Comparison of ENCODE assay signal across 30 mouse cellular contexts in the genomic region with DNA sequence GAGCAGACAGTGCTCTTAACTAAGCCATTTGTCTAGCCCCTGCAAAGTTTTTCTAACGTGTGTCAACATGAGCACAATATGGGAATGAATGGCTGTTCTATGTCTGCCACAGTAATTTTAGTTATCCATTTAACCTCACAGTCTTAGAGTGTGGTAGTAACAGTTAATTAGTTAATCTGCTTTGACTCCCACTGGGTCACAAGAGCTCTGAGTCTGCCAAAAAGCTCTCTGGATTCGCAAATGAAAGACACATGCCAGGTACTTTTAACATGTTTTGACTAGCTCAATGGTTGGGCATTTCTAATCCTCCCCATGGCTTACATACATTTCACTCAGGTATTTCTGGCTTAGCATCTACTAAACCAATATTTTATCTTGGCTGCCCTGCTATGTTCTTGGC.
A peak's percentile ranks its signal among the peaks of the same experiment; 100 is the strongest.
DNase-seq lines count a peak whose midpoint lies in the region; ATAC-seq lines count a peak whose summit lies in the region.
"Had no signal": no experiment of that assay in that cellular context is flagged by ENCODE, and none has a peak within 500 bp of the region (broad histone marks: within the 10 kb centered on the region; RNA-seq: fewer than 3 reads in every experiment).

No protein-coding gene starts in this region.

- H3K9me3 ChIP-seq in embryonic facial prominence, embryonic 11.5 days (replicated peaks; ENCODE audit: control insufficient read depth, low read length), result no peaks in the 10 kb centered on the region
- no peaks in the 10 kb centered on the region for H3K9me3 ChIP-seq in embryonic facial prominence, embryonic 10.5 days
- H3K9me3 ChIP-seq in kidney, embryonic 15.5 days (replicated peaks), result no peaks in the 10 kb centered on the region
- H3K9me3 ChIP-seq: embryonic facial prominence, embryonic 12.5 days; forebrain, embryonic 12.5 days; heart, embryonic 12.5 days; heart, embryonic 15.5 days had no signal

- H3K4me3 ChIP-seq in embryonic facial prominence, embryonic 11.5 days (ENCODE audit: low read depth, low read length), result no peak overlapping the region
- H3K4me3 ChIP-seq in embryonic facial prominence, embryonic 10.5 days, result no peak overlapping the region
- no peak overlapping the region for H3K4me3 ChIP-seq in kidney, embryonic 15.5 days (replicated peaks)
- H3K4me3 ChIP-seq: embryonic facial prominence, embryonic 12.5 days; forebrain, embryonic 12.5 days; gastrocnemius, adult 2 months; heart, embryonic 12.5 days; heart, embryonic 15.5 days had no signal

- H3K36me3 ChIP-seq in embryonic facial prominence, embryonic 11.5 days (replicated peaks; ENCODE audit: control insufficient read depth, insufficient read depth, low read depth, low read length), result no peaks in the 10 kb centered on the region
- no peaks in the 10 kb centered on the region for H3K36me3 ChIP-seq in embryonic facial prominence, embryonic 10.5 days (replicated peaks)
- no peaks in the 10 kb centered on the region for H3K36me3 ChIP-seq in kidney, embryonic 15.5 days
- H3K36me3 ChIP-seq: embryonic facial prominence, embryonic 12.5 days; forebrain, embryonic 12.5 days; heart, embryonic 12.5 days; heart, embryonic 15.5 days had no signal

- H3K9ac ChIP-seq in embryonic facial prominence, embryonic 11.5 days (replicated peaks; ENCODE audit: low read length), result no peak overlapping the region
- H3K9ac ChIP-seq in kidney, embryonic 15.5 days, result no peak overlapping the region
- H3K9ac ChIP-seq: embryonic facial prominence, embryonic 12.5 days; forebrain, embryonic 12.5 days; heart, embryonic 12.5 days; heart, embryonic 15.5 days; hindbrain, embryonic 14.5 days had no signal

- peak; percentile 67; the same call in 1 of the 2 replicates for ATAC-seq in embryonic facial prominence, embryonic 11.5 days (replicated peaks; ENCODE audit: insufficient number of reproducible peaks, low FRiP score, low TSS enrichment, low read depth)
- no peak for ATAC-seq in kidney, embryonic 15.5 days (replicated peaks; ENCODE audit: low FRiP score)
- ATAC-seq: forebrain, embryonic 16.5 days; hindbrain, postnatal 0 days; inflammation-experienced regulatory T-cells, adult 6 months; intestine, embryonic 16.5 days; Patski had no signal

- no peak overlapping the region for H3K27ac ChIP-seq in embryonic facial prominence, embryonic 11.5 days (replicated peaks; ENCODE audit: low read depth, low read length)
- H3K27ac ChIP-seq in embryonic facial prominence, embryonic 10.5 days (replicated peaks), result no peak overlapping the region
- no peak overlapping the region for H3K27ac ChIP-seq in kidney, embryonic 15.5 days
- H3K27ac ChIP-seq: embryonic facial prominence, embryonic 12.5 days; forebrain, embryonic 12.5 days; gastrocnemius, adult 2 months; heart, embryonic 15.5 days; hindbrain, embryonic 14.5 days; hindbrain, postnatal 0 days had no signal

- DNase-seq in embryonic facial prominence, embryonic 11.5 days (ENCODE audit: low spot score), result peak; percentile 17
- DNase-seq in embryonic facial prominence, embryonic 10.5 days (ENCODE audit: low spot score), result no peak
- DNase-seq in kidney, adult 9 months, result peak; percentile 52
- DNase-seq in retina, postnatal 1 day, result peak; percentile 3
- DNase-seq in retina, embryonic 14.5 days (ENCODE audit: low spot score), result no peak
- peak; percentile 85 for DNase-seq in gonadal fat pad, adult 2 months (ENCODE audit: low read depth)
- no peak for DNase-seq in urinary bladder, postnatal 10 days (ENCODE audit: low spot score)
- DNase-seq: adrenal gland, postnatal 10 days; adrenal gland, postnatal 36 days; cerebellum, adult 11 months; cerebellum, adult 2 months; cerebellum, postnatal 10 days; cerebellum, postnatal 36 days; embryo, embryonic 11 days; gastrocnemius, adult 2 months; gastrocnemius, postnatal 14 days; heart, adult 18-20 months; heart, postnatal 10 days; heart, postnatal 36 days had no signal

- no peaks in the 10 kb centered on the region for H3K4me1 ChIP-seq in embryonic facial prominence, embryonic 11.5 days (ENCODE audit: control insufficient read depth, insufficient read depth, low read length)
- no peaks in the 10 kb centered on the region for H3K4me1 ChIP-seq in embryonic facial prominence, embryonic 10.5 days
- H3K4me1 ChIP-seq in kidney, embryonic 15.5 days, result no peaks in the 10 kb centered on the region
- H3K4me1 ChIP-seq: embryonic facial prominence, embryonic 12.5 days; forebrain, embryonic 12.5 days had no signal

- WGBS in embryonic facial prominence, embryonic 11.5 days, result 42% methylated on average over 2 of the region's 2 CpGs
- 42% methylated on average over 2 of the region's 2 CpGs for WGBS in embryonic facial prominence, embryonic 10.5 days
- WGBS in kidney, embryonic 15.5 days, result 78% methylated on average over 2 of the region's 2 CpGs

- H3K27me3 ChIP-seq in embryonic facial prominence, embryonic 11.5 days (ENCODE audit: control insufficient read depth, insufficient read depth, low read length), result no peaks in the 10 kb centered on the region
- no peaks in the 10 kb centered on the region for H3K27me3 ChIP-seq in embryonic facial prominence, embryonic 10.5 days (replicated peaks; ENCODE audit: low read depth, poor library complexity, severe bottlenecking)
- H3K27me3 ChIP-seq in kidney, embryonic 15.5 days, result no peaks in the 10 kb centered on the region
- H3K27me3 ChIP-seq: embryonic facial prominence, embryonic 12.5 days; forebrain, embryonic 12.5 days; heart, embryonic 12.5 days; heart, embryonic 15.5 days; Patski had no signal

- no peak overlapping the region for H3K4me2 ChIP-seq in embryonic facial prominence, embryonic 11.5 days (ENCODE audit: low read depth, low read length)
- H3K4me2 ChIP-seq in kidney, embryonic 15.5 days, result no peak overlapping the region
- H3K4me2 ChIP-seq: embryonic facial prominence, embryonic 12.5 days; forebrain, embryonic 12.5 days; heart, embryonic 12.5 days; heart, embryonic 15.5 days; hindbrain, embryonic 14.5 days had no signal

Comparison
In these comparisons a context has a peak if more than half of its experiments do, and no peak if none do; other contexts are left out.
1. DNase-seq: peak in embryonic facial prominence, embryonic 11.5 days (single experiment), kidney, adult 9 months (single experiment), retina, postnatal 1 day (single experiment) and gonadal fat pad, adult 2 months (single experiment); none in embryonic facial prominence, embryonic 10.5 days (single experiment), retina, embryonic 14.5 days (single experiment) and urinary bladder, postnatal 10 days (single experiment).